ENCODE assay signal across 8 mouse cellular contexts in the genomic region with DNA sequence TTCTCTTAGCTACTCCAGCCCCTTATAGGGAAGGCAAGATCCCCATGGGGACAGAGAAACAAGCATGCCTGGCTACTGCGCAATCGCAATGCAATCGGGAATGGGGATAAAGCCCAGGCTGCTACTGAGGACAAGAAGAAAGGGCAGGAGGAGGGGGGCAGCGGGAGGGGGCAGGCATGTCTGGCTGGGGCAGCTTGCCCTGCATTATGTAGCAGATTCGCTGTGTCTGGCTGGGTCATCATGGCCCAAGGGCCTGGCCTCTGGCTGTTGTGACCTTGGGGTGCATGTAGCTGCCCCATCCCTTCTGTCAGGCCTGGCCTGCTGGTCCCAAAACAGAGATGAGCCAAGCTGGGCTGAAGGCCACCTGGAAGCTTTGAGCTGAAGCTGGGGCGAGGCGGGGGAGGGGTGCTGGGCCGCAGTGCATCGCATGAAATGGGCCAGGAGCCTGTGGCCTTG. TPM values are rescaled to one million over a fixed set of nuclear protein-coding genes. Genes with fewer than 3 reads are reported as not detected.
A peak's percentile ranks its signal among the peaks of the same experiment; 100 is the strongest.
DNase-seq lines count a peak whose midpoint lies in the region; ATAC-seq and TF ChIP-seq lines count a peak whose summit lies in the region.

No protein-coding gene starts in this region.

- H3K9me3 ChIP-seq in hindbrain, postnatal 0 days (ENCODE audit: low read length), result no peaks in the 10 kb centered on the region
- no peaks in the 10 kb centered on the region for H3K9me3 ChIP-seq in lung, postnatal 0 days (ENCODE audit: low read length)

- H3K4me1 ChIP-seq in hindbrain, postnatal 0 days (ENCODE audit: insufficient read depth, low read length), result peaks cover 6% of the 10 kb centered on the region; the same call in 1 of the 2 replicates
- H3K4me1 ChIP-seq in lung, postnatal 0 days (ENCODE audit: insufficient read depth, low read depth, low read length), result no peaks in the 10 kb centered on the region

- no peak overlapping the region for H3K4me2 ChIP-seq in hindbrain, postnatal 0 days (ENCODE audit: low read depth, low read length)
- H3K4me2 ChIP-seq in lung, postnatal 0 days (replicated peaks; ENCODE audit: low read depth, low read length), result no peak overlapping the region

- H3K36me3 ChIP-seq in hindbrain, postnatal 0 days (ENCODE audit: insufficient read depth, low read length), result peaks cover 9% of the 10 kb centered on the region; the same call in 1 of the 2 replicates
- H3K36me3 ChIP-seq in lung, postnatal 0 days (ENCODE audit: insufficient read depth, low read length), result no peaks in the 10 kb centered on the region

- peak overlapping the region; percentile 41 for H3K9ac ChIP-seq in hindbrain, postnatal 0 days (replicated peaks; ENCODE audit: low read length)
- no peak overlapping the region for H3K9ac ChIP-seq in lung, postnatal 0 days (replicated peaks; ENCODE audit: low read depth)

- no peak for ATAC-seq in hindbrain, postnatal 0 days
- ATAC-seq in lung, postnatal 0 days, result no peak

- 20% methylated on average over 9 of the region's 9 CpGs for WGBS in hindbrain, postnatal 0 days
- WGBS in lung, postnatal 0 days, result 59% methylated on average over 9 of the region's 9 CpGs

- no peak overlapping the region for H3K4me3 ChIP-seq in hindbrain, postnatal 0 days (ENCODE audit: low read length)
- H3K4me3 ChIP-seq in lung, postnatal 0 days (ENCODE audit: low read depth, low read length), result no peak overlapping the region

- no peak for TF ChIP-seq CTCF in hindbrain, postnatal 0 days (IDR thresholded peaks at IDR 0.05; ENCODE audit: low read depth)
- no peak for TF ChIP-seq CTCF in lung, postnatal 0 days (IDR thresholded peaks at IDR 0.05)

- peak overlapping the region; percentile 76; the same call in 1 of the 2 replicates for H3K27ac ChIP-seq in hindbrain, postnatal 0 days
- H3K27ac ChIP-seq in lung, postnatal 0 days (ENCODE audit: low read length), result no peak overlapping the region

- no peak for TF ChIP-seq EP300 in lung, postnatal 0 days (IDR thresholded peaks at IDR 0.05)

- no peaks in the 10 kb centered on the region for H3K27me3 ChIP-seq in hindbrain, postnatal 0 days (ENCODE audit: insufficient read depth, low read length)
- H3K27me3 ChIP-seq in lung, postnatal 0 days (replicated peaks; ENCODE audit: insufficient read depth, low read length), result no peaks in the 10 kb centered on the region

- peak; percentile 91 for DNase-seq in ovary, adult 18-20 months (ENCODE audit: low spot score)
- no peak for DNase-seq in ovary, postnatal 10 days (ENCODE audit: low spot score)
- peak; percentile 97 for DNase-seq in cerebellum, adult 8-10 months
- DNase-seq in gastrocnemius, postnatal 10 days, result peak; percentile 82
- peak; percentile 75 for DNase-seq in hindbrain, postnatal 0 days (ENCODE audit: low spot score)
- DNase-seq in retina, adult 2 months (ENCODE audit: low read depth, low spot score), result peak; percentile 50
- no peak for DNase-seq in lung, postnatal 0 days (ENCODE audit: low spot score)
- no peak for DNase-seq in B cell, adult 2 months

RNA-seq across cellular contexts. Expression of a gene that starts 27.8 kb away (rescaled TPM):
- 10 to 100 TPM; 10.9 to 17.6 TPM for total RNA-seq in gastrocnemius, postnatal 10 days (2021)
- total RNA-seq in hindbrain, postnatal 0 days (2014; rRNA removed), result 12.5 and 13.3 TPM in 2 replicates
- 20.9 TPM in 2 replicates for polyA plus RNA-seq in hindbrain, postnatal 0 days (2015; fragmentation: Nextera tagmentation; extraction: Ambion mirVana)
- polyA plus RNA-seq in lung, postnatal 0 days (2015; fragmentation: Nextera tagmentation; extraction: Ambion mirVana), result 113 and 140 TPM in 2 replicates

RNA-seq across cellular contexts. Expression of a gene that starts 51.2 kb away (rescaled TPM):
- 10 to 100 TPM; 33.7 to 43.9 TPM for total RNA-seq in gastrocnemius, postnatal 10 days (2021)
- total RNA-seq in hindbrain, postnatal 0 days (2014; rRNA removed), result 69.5 and 93.3 TPM in 2 replicates
- 71.2 and 79.2 TPM in 2 replicates for polyA plus RNA-seq in hindbrain, postnatal 0 days (2015; fragmentation: Nextera tagmentation; extraction: Ambion mirVana)
- polyA plus RNA-seq in lung, postnatal 0 days (2015; fragmentation: Nextera tagmentation; extraction: Ambion mirVana), result 38.4 and 43.4 TPM in 2 replicates

RNA-seq across cellular contexts. Expression of a gene that starts 52.8 kb away (rescaled TPM):
- 10 to 100 TPM; 38.2 to 39.1 TPM for total RNA-seq in gastrocnemius, postnatal 10 days (2021)
- 110 and 129 TPM in 2 replicates for total RNA-seq in hindbrain, postnatal 0 days (2014; rRNA removed)
- polyA plus RNA-seq in hindbrain, postnatal 0 days (2015; fragmentation: Nextera tagmentation; extraction: Ambion mirVana), result 13.8 and 14.9 TPM in 2 replicates
- polyA plus RNA-seq in lung, postnatal 0 days (2015; fragmentation: Nextera tagmentation; extraction: Ambion mirVana), result 7.1 and 7.4 TPM in 2 replicates

Comparison
In these comparisons a context has a peak if more than half of its experiments do, and no peak if none do; other contexts are left out.
1. DNase-seq: peak in ovary, adult 18-20 months (single experiment), cerebellum, adult 8-10 months (single experiment), gastrocnemius, postnatal 10 days (single experiment), hindbrain, postnatal 0 days (single experiment) and retina, adult 2 months (single experiment); none in ovary, postnatal 10 days (single experiment), lung, postnatal 0 days (single experiment) and B cell, adult 2 months (0 of 2).